Mouse (Mus musculus): Measurements from ENCODE around the gene Cbr1. TPM values are rescaled to one million over a fixed set of nuclear protein-coding genes. Genes with fewer than 3 reads are reported as not detected.

The Cbr1 gene
- polyA plus RNA-seq, 1 experiment, result 35.7 TPM

DNA sequence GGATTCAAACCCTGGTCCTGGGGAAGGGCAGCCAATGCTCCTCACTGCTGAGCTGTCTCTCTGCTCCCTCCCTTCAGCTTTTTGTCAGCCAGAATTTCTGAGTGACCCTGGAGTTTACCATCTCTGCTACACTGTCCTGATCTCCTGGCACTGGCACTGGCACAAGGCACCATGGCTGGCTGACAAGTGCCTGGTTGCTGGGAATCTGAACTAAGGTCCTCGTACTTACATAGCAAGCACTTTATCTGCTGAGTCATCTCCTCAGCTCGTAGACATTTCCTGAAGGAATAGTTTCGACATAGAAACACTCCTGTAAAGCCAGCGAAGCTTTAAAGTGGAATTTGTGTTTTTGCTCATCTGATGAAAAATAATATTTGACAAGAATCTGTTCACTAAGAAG, 38.4 kb downstream of the Cbr1 start:
- Histone ChIP-seq H3K36me3 (ENCODE audit: control insufficient read depth, insufficient read depth, low read length) (no peaks in the 10 kb centered on the region), H3K4me3 (ENCODE audit: control insufficient read depth, low read depth, low read length) (no peak overlapping the region), H3K4me1 (ENCODE audit: control insufficient read depth, insufficient read depth, low read length) (no peaks in the 10 kb centered on the region), H3K27me3 (ENCODE audit: control insufficient read depth, insufficient read depth, low read length) (no peaks in the 10 kb centered on the region), H3K27ac (ENCODE audit: control insufficient read depth, insufficient read depth, low read depth, low read length) (no peak overlapping the region)
- TF ChIP-seq POLR2A (IDR thresholded peaks at IDR 0.05; ENCODE audit: control insufficient read depth, low read depth, low read length) (no peak), CTCF (IDR thresholded peaks at IDR 0.05; ENCODE audit: control insufficient read depth, insufficient read depth, insufficient replicate concordance, low read depth, low read length) (no peak)

DNA sequence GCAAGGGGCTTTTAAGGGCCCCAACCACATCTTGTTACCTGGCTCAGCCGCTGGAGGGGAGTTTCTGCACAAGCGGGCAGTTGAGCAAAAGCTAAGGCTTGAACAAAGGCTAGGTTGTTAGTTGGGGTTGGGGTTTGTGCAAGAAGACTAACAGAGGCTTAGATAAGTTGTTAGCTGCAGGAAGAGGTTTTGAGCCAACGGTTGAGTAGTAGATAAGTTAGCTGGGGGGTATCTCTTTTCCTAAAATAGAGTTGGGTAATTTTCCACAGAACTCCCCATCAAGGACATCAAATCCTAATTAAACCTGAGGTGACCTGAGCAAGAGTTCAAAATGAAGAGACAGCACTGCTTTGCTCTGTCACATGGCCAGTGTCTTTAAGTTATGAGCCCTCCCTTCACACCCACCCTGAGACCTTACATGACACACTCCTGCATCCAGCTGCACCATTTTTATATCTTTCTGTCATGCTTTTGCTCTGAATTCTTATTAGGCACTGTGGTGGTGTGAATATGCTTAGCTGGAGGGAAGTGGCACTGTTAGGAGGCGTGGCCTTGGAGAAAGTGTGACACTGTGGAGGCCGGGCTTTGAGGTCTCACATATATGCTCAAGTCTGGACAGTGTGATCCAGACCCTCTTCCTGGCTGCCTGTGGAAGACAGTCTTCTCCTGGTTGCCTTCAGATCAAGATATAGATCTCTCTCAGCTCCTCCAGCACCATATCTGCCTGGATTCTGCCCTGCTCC, 43.0 kb downstream of the Cbr1 start:
- no peak for TF ChIP-seq CTCF (IDR thresholded peaks at IDR 0.05; ENCODE audit: control insufficient read depth, insufficient read depth, insufficient replicate concordance, low read depth, low read length)
- no peak for TF ChIP-seq POLR2A (IDR thresholded peaks at IDR 0.05; ENCODE audit: control insufficient read depth, low read depth, low read length)
- no peaks in the 10 kb centered on the region for H3K27me3 ChIP-seq (ENCODE audit: control insufficient read depth, insufficient read depth, low read length)

More for the DNA sequence above, 43.0 kb downstream of the Cbr1 start:
- H3K27ac ChIP-seq (ENCODE audit: control insufficient read depth, insufficient read depth, low read depth, low read length), result no peak overlapping the region
- H3K36me3 ChIP-seq (ENCODE audit: control insufficient read depth, insufficient read depth, low read length), result no peaks in the 10 kb centered on the region
- H3K4me1 ChIP-seq (ENCODE audit: control insufficient read depth, insufficient read depth, low read length), result no peaks in the 10 kb centered on the region
- H3K4me3 ChIP-seq (ENCODE audit: control insufficient read depth, low read depth, low read length), result no peak overlapping the region

Other genes starting within 250 kb of the Cbr1 start
- 6.2 and 7.7 TPM in 2 replicates for gene Setd4, start 1.8 kb upstream of the Cbr1 start, polyA plus RNA-seq (2012; rRNA removed)
- gene Gm5678, start 22.2 kb downstream of the Cbr1 start, polyA plus RNA-seq (2012; rRNA removed), result not detected in 2 replicates
- gene Cbr3, start 77.4 kb downstream of the Cbr1 start, polyA plus RNA-seq (2012; rRNA removed), result 1.3 and 2.0 TPM in 2 replicates
- gene Dop1b, start 106.1 kb downstream of the Cbr1 start, polyA plus RNA-seq (2012; rRNA removed), result 21.7 and 29.2 TPM in 2 replicates
- gene Morc3, start 226.3 kb downstream of the Cbr1 start, polyA plus RNA-seq (2012; rRNA removed), result 9.6 and 11.6 TPM in 2 replicates

Measured in testis, adult 2 months (tissue).